Mouse (Mus musculus): ENCODE results near the gene Pnn. TPM values are rescaled to one million over a fixed set of nuclear protein-coding genes. Genes with fewer than 3 reads are reported as not detected.
A peak's percentile ranks its signal among the peaks of the same experiment; 100 is the strongest.

Gene Pnn
- total and polyA plus RNA-seq, 3 experiments = 38.4 to 216 (median 132) TPM

GRCm38 (mm10) chr12:59055196-59055850 is 11.4 kb upstream of the Pnn start:
- H3K36me3 ChIP-seq (ENCODE audit: control insufficient read depth in 1 of 2, insufficient read depth in 2 of 2, low read length in 2 of 2) = peaks cover 4 to 81% of the 10 kb centered on the region in 2 experiments
- H3K79me2 ChIP-seq (ENCODE audit: control insufficient read depth, insufficient read depth, low read length, poor library complexity) = peaks cover 44% of the 10 kb centered on the region
- TF ChIP-seq EP300 (IDR thresholded peaks at IDR 0.05; ENCODE audit: low read depth in 1 of 2, low read length in 2 of 2) = no peak
- peak; percentile 49; the same call in 1 of the 2 replicates for TF ChIP-seq GATA1 (IDR thresholded peaks at IDR 0.05; ENCODE audit: low read depth, low read length)
- 0 out of 4 replicates have a peak, but pooled peaks of 1 of the 2 experiments have one; percentile 27 for TF ChIP-seq POLR2A (IDR thresholded peaks at IDR 0.05; ENCODE audit: control insufficient read depth in 1 of 2, insufficient read depth in 1 of 2, low read depth in 1 of 2, low read length in 2 of 2, poor library complexity in 1 of 2)
- H3K4me1 ChIP-seq (ENCODE audit: control insufficient read depth in 1 of 2, insufficient read depth in 2 of 2, low read length in 2 of 2) = peaks cover 35 to 63% of the 10 kb centered on the region in 2 experiments
- H3K9ac ChIP-seq (ENCODE audit: control insufficient read depth, low read depth, low read length, poor library complexity, severe bottlenecking) = peak overlapping the region; percentile 56
- peak; percentile 49 for DNase-seq (ENCODE audit: low read depth, low spot score)
- no peaks in the 10 kb centered on the region for H3K27me3 ChIP-seq (ENCODE audit: control insufficient read depth in 1 of 2, insufficient read depth in 2 of 2, low read length in 2 of 2)
- H3K9me3 ChIP-seq (replicated peaks; ENCODE audit: insufficient read depth, low read length) = no peaks in the 10 kb centered on the region
- H3K4me3 ChIP-seq (ENCODE audit: control insufficient read depth in 1 of 2, insufficient read depth in 1 of 2, low read depth in 2 of 2, low read length in 2 of 2) = peak overlapping the region in 1 of 2 experiments; percentile 16; a peak in 1 of 4 replicates
- peak overlapping the region; percentile 96 for H3K27ac ChIP-seq (ENCODE audit: control insufficient read depth, low read depth, low read length)

GRCm38 (mm10) chr12:59056222-59056621 is 10.5 kb upstream of the Pnn start:
- peak overlapping the region; percentile 96 for H3K27ac ChIP-seq (ENCODE audit: control insufficient read depth, low read depth, low read length)
- H3K4me3 ChIP-seq (ENCODE audit: control insufficient read depth in 1 of 2, insufficient read depth in 1 of 2, low read depth in 2 of 2, low read length in 2 of 2) = peak overlapping the region; percentile 1 to 34; a peak in 3 of 4 replicates
- peaks cover 33 to 64% of the 10 kb centered on the region in 2 experiments for H3K4me1 ChIP-seq (ENCODE audit: control insufficient read depth in 1 of 2, insufficient read depth in 2 of 2, low read length in 2 of 2)
- no peaks in the 10 kb centered on the region for H3K27me3 ChIP-seq (ENCODE audit: control insufficient read depth in 1 of 2, insufficient read depth in 2 of 2, low read length in 2 of 2)
- peak overlapping the region; percentile 56 for H3K9ac ChIP-seq (ENCODE audit: control insufficient read depth, low read depth, low read length, poor library complexity, severe bottlenecking)
- peaks cover 53% of the 10 kb centered on the region for H3K79me2 ChIP-seq (ENCODE audit: control insufficient read depth, insufficient read depth, low read length, poor library complexity)
- peaks cover 3 to 72% of the 10 kb centered on the region in 2 experiments; a peak in 3 of 4 replicates for H3K36me3 ChIP-seq (ENCODE audit: control insufficient read depth in 1 of 2, insufficient read depth in 2 of 2, low read length in 2 of 2)
- DNase-seq (ENCODE audit: low read depth, low spot score) = peak; percentile 91
- H3K9me3 ChIP-seq (replicated peaks; ENCODE audit: insufficient read depth, low read length) = no peaks in the 10 kb centered on the region
- peak; percentile 72; the same call in 1 of the 2 replicates for TF ChIP-seq TCF12 (IDR thresholded peaks at IDR 0.05; ENCODE audit: low read depth, low read length)
- TF ChIP-seq EP300 (IDR thresholded peaks at IDR 0.05; ENCODE audit: low read depth in 1 of 2, low read length in 2 of 2) = peak; percentile 55 to 77; a peak in 3 of 4 replicates
- TF ChIP-seq MYC (IDR thresholded peaks at IDR 0.05; ENCODE audit: low read depth, low read length) = no peak
- TF ChIP-seq USF1 (IDR thresholded peaks at IDR 0.05; ENCODE audit: low read depth, low read length) = no peak
- TF ChIP-seq POLR2AphosphoS5 (IDR thresholded peaks at IDR 0.05; ENCODE audit: borderline replicate concordance, low read depth, low read length) = no peak
- TF ChIP-seq CTCF (IDR thresholded peaks at IDR 0.05 in 2 of 3, conservative IDR thresholded peaks at IDR 0.05 in 1 of 3; ENCODE audit: control insufficient read depth in 1 of 3, insufficient read depth in 1 of 3, low read depth in 2 of 3, low read length in 3 of 3, poor library complexity in 1 of 3, severe bottlenecking in 1 of 3) = no peak
- TF ChIP-seq RCOR1 (IDR thresholded peaks at IDR 0.05; ENCODE audit: low read depth, low read length) = peak; percentile 39; the same call in 1 of the 2 replicates
- TF ChIP-seq MEF2A (IDR thresholded peaks at IDR 0.05; ENCODE audit: extremely low read depth, insufficient replicate concordance, low read depth, low read length, poor library complexity, severe bottlenecking) = no peak
- TF ChIP-seq ETS1 (IDR thresholded peaks at IDR 0.05; ENCODE audit: low read depth, low read length) = peak; percentile 59
- peak; percentile 63 for TF ChIP-seq GATA1 (IDR thresholded peaks at IDR 0.05; ENCODE audit: low read depth, low read length)
- no peak for TF ChIP-seq ZMIZ1 (IDR thresholded peaks at IDR 0.05; ENCODE audit: low read depth, low read length)
- TF ChIP-seq ZNF384 (IDR thresholded peaks at IDR 0.05; ENCODE audit: low read depth, low read length) = no peak
- TF ChIP-seq MAX (IDR thresholded peaks at IDR 0.05; ENCODE audit: low read length) = no peak
- peak; percentile 62 for TF ChIP-seq TAL1 (IDR thresholded peaks at IDR 0.05; ENCODE audit: low read length)
- 0 out of 2 replicates have a peak, but pooled peaks have one; percentile 16 for TF ChIP-seq CHD1 (IDR thresholded peaks at IDR 0.05; ENCODE audit: low read depth, low read length)
- TF ChIP-seq MAZ (IDR thresholded peaks at IDR 0.05; ENCODE audit: low read depth, low read length) = no peak

Data from MEL (cell line).